Mouse (Mus musculus) inflammation-experienced regulatory T-cells, adult 6 months (primary cell): ENCODE measurements around the gene Fbxw11. TPM values are rescaled to one million over a fixed set of nuclear protein-coding genes. Genes with fewer than 3 reads are reported as not detected.

Experiments
- ATAC-seq: one replicate; pipeline ENCODE4 v1.8.0; 2017
- polyA plus RNA-seq, 3 experiments: library from polyadenylated mRNA; unstranded; fragments of 100-300 nt; shearing (Covaris generic); gene quantifications; one replicate each; pipeline ENCODE4 v1.2.1; 2017

Fbxw11 gene
- polyA plus RNA-seq, 3 experiments from 2014 or later = 20.0 to 28.6 (median 21.7) TPM

DNA sequence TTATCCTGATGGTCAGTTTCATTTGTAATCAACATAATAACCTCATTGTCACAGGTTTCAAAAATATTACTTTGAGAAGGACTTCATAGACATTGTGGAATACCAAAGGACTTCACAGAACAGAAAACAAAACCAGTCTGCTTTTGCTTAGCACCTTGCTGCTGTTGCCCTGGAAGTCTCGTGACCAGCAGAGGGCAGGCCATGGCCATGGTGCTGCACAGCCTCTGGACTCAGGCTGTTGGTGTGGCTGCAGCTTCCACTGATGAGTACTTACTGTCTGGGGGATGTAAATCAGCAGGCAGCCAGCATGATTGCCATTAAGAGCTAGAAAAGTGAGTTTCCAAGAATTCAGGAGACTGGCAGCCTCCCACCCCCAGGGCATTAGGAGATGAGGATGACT lies 16.8 kb upstream of the Fbxw11 start:
- peak; percentile 41 for ATAC-seq

GRCm38 (mm10) chr11:32626079-32626478 lies 16.4 kb upstream of the Fbxw11 start:
- no peak for ATAC-seq

- no peak for ATAC-seq
These were observed 14.6 kb upstream of the Fbxw11 start for GRCm38 (mm10) chr11:32627900-32628299.

DNA sequence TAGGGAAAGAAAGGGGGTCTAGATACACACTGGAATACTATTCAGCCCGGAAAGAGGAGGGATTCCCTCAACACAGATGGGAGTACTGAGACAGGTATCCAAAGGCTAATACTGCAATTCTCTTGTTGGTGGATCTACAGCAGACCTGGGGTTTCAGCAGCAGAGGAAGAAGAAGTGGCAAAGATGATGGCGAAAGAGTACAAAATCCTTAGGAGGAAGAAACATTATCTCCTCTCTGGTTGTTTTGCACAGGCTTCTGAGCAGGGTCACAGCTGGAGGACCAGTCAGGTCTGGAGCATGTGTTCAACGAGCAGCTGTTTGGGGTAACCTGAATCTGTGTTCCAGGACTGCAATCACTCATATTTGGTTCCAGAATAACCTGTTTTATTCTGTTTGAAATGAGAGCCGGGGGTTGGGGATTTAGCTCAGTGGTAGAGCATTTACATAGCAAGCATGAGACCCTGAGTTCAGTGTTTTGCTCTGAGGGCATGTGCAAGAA lies 12.8 kb upstream of the Fbxw11 start:
- ATAC-seq = no peak

- no peak for ATAC-seq
These were observed 9.9 kb upstream of the Fbxw11 start for GRCm38 (mm10) chr11:32632671-32633070.

- ATAC-seq = no peak
These were observed 9.0 kb upstream of the Fbxw11 start for GRCm38 (mm10) chr11:32633542-32633941.

DNA sequence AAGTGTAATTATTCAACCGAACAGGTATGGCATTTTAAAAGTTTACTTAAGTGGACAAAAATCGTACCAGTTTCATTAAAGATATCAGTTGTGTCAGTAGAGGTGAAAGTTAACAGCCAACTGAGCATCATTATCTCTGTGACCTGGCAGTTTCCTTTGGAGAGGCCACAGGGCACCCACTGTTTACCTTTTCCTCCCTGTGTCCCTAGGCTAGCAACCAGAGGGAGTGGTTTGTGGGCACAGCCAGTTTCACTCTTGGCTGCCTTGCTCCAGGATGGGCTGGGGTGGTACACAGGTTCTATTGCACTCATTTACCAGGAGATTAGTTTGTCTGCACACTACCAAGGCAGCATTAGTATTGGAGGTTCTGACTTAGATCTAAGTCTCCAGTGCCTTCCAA lies 8.4 kb upstream of the Fbxw11 start:
- ATAC-seq = no peak

DNA sequence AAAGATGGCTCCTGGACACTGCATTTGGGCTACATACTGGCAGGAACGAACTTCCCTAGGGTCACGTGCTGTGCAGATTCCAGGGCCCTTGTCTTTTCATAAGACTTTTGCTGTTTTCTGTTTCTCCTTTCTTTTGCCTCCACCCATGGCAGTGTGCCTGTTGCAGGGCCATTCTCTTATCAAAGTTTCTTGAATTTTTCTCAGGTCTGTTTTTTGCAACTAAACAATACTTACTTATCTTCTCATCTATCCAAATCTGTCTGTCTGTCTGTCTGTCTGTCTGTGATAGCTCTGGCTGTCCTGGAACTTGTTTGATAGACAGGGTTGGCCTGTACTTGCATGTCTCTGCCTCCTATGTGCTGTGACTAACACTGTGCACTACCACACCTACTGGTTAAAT lies 7.7 kb upstream of the Fbxw11 start:
- no peak for ATAC-seq

- ATAC-seq = no peak
These were observed 6.2 kb upstream of the Fbxw11 start for GRCm38 (mm10) chr11:32636275-32636674.

DNA sequence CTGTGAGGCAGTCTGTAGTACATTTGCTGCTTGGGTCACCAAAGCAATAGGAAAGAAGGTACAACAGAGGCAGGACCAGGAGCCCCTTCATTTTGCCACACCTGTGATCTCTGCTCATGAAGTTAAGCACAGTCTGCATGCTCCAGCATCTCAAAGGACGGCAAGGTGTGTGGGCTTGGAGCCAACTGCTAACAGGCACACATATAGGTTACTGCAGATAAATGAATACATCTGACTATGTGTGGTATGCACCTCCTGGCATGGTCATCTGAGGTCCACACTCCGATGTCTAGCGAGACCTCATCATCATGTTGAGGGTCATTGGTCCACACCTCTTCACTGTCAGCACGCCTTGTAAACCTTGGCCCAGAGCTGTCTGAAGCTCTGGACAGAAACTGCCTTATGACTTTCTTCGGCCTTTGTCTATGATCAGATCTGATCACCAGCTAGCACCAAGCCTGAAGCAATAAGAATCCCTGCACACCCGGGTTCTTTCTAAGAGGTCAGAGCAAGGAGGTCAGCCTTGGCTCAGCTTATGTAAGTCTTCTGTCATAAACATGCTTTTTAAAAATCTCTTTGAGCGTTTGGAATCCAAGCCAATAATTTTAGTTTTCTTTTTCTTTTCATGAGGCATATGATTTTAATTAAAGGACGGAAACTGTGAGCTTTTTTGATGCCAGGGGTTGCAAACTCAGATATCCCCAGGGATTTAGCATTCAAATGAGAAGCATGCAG lies 3.8 kb upstream of the Fbxw11 start:
- no peak for ATAC-seq

GRCm38 (mm10) chr11:32640617-32641016 lies 1.9 kb upstream of the Fbxw11 start:
- no peak for ATAC-seq

DNA sequence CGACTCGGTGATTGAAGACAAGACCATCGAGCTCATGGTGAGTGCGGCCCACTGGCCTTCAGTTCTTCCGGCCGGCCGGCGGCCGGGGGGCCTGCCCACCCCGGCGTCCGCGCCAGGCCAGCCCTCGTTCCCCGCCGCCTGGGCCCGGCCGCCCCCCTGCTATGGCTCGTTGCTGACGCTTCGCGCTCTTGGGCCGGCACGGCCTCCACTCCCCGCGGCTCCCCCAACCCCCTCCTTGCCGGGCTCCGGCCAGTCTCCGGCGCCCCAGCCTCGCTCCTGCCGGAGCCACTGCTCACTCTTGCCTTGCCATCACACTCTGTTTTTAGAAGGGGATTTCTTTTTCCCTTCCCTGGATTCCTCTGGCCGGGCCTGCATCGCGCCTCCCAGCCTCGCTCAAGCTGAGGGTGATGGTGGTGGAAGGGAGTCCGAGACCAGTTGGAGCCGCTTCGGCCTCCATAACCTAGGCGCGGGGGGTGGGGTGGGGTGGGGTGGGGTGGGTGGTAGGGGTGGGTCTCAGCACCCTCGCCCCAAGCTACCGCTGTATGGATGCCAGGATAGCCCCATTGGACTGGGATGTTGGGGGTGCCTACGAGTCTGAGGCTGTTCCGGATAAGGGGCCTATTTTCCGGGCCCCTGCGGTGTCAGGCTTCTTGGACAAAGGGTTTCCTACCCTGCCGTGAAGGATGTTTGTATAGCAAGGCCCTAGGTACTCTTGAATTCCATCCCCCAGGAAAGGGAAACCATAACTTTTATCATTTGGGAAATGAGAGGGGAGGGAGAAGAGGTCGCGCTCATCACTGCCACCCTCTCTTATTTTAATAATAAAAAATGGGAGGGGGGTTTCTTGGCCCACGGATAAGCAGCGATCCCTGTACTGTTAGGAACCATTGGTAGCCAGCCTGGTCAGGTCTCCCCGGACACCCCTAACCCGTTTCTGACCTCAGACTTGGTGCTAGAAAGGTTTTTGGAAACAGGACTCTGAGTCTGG lies 669 bp downstream of the Fbxw11 start:
- no peak for ATAC-seq

- ATAC-seq = peak; percentile 36
These were observed 1.5 kb downstream of the Fbxw11 start for GRCm38 (mm10) chr11:32644010-32644409.

DNA sequence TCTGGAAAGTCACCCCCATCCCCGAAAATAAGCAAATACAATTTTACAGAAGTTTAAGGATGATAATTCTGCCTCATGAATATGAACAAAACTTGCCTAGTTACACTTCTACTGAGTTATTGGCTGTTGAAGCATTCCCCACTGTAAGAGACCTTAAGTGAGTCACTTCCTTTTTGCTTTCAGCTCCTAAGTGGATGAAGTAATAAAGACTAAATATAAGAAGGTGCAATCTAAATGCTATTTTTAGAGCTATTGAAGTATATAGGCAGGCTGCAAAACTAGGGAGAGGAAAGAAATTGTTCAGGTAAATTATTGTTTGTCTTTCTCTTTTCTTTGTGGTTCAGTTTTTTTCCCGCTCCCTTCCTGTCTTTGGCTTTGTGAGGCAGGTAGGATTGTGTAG lies 4.7 kb downstream of the Fbxw11 start:
- no peak for ATAC-seq

DNA sequence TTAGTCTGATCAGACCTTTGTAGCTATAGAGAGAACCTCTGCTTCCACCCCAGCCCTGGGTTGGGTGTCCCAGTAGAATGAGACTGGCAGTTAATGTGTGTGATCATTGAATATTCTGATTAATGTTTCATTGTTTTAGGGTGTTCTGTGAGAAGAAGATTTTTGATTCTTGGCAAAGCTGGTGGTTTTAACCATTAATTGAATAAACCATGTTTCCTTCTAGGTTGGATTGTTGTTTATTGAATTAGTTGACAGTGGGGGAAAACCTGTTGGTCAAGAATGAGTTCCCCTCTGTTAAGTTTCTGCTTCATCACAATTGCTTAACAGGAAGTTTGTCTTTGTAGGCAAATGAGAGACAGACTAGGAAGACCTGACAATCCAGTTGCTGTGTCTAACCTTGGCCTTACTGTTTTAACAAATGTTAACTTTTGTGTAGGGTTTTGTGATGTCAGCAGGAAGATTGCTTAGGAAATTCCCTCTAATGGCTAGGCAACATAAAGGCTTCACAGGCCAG lies 7.8 kb downstream of the Fbxw11 start:
- no peak for ATAC-seq

GRCm38 (mm10) chr11:32650893-32651590 lies 8.5 kb downstream of the Fbxw11 start:
- no peak for ATAC-seq

DNA sequence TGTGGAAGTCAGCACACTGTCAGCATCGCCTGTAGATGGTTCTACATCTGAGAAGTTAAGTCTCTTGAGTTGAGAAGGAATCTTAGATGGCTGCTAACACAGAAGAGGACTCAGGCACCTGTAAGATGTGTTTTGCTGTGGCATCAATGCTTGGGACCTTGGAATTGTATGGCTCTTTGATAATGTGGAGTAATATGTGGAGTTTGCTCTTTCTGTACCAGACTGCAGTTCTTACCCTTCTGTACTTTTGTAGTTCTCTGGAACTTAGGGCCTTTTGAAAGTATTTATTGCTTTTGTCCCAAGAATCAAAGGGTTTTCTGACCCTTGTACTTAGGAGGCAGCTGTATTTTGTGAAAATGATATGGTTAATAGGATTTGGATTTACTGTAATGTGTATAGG lies 9.2 kb downstream of the Fbxw11 start:
- no peak for ATAC-seq

DNA sequence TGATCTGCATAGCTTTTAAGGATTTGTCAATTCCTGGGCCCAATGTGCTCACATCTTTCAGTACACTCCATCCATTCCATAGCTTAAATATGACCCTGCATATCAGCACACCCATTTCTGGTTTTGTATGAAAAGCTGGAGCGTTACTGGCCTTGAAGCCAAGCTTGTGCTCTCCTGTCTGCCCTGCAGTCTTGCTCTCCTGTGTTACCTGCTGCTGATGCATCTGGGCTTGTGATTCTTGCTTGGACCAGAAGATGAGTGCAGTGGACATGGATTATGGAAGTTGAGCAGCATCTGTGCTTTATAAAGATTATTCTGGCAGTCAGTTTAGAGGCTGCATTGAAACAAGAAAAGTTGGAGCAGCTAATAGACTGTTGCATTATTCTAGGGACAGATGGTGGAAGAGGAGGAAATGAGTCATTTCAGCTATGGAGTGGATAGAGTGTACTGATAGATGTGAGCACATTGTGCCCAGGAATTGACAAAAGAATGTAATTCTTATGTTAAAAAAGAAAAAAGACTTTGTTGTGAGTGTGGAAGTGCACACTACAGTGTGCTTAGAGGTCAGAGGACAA lies 19.6 kb downstream of the Fbxw11 start:
- no peak for ATAC-seq

GRCm38 (mm10) chr11:32665639-32666038 lies 23.1 kb downstream of the Fbxw11 start:
- no peak for ATAC-seq

GRCm38 (mm10) chr11:32666983-32667382 lies 24.5 kb downstream of the Fbxw11 start:
- ATAC-seq = no peak

DNA sequence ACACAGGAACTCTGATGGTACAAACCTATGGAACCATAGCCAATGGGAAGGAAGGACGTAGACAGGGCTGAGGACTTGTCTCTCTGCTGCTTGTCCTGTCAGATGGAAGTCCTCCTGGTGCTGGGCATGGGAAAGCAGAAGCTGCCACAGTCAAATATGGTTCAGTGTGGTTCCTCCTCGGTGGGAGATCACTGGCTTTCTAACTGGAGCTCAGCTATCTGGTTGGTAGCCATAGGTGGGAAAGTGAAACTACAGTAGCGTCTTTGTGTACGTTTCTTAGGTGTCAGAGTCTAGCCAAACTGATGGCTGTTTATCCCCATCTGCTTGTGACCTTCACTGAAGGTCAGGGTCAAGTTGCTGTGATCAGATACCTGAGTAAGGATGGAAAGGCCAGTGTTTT lies 29.0 kb downstream of the Fbxw11 start:
- ATAC-seq = peak; percentile 43

DNA sequence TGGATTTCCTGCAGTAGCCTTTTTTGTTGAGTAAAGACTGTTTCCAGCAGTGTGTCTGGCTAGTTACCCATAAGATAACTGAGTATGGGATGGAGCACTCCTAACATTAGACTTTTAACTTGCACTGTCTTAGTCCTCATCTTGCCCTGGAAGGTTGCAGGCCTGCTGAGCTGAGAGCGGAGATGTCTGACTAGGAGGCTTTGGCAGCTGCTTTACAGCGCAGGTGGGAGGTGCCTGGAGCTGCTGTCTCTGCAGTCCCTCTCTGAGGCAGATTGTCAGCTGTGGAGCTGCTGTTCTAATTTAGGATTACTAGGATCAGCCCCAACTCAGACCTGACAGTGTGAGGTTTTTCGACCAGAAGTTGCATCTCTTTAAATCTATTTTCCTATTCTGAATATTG lies 34.3 kb downstream of the Fbxw11 start:
- no peak for ATAC-seq
